Mouse (Mus musculus): ENCODE measurements around the gene Dact2. TPM values are rescaled to one million over a fixed set of nuclear protein-coding genes. Genes with fewer than 3 reads are reported as not detected.

The Dact2 gene
- total RNA-seq, 1 experiment from 2014 or later, result not detected

DNA sequence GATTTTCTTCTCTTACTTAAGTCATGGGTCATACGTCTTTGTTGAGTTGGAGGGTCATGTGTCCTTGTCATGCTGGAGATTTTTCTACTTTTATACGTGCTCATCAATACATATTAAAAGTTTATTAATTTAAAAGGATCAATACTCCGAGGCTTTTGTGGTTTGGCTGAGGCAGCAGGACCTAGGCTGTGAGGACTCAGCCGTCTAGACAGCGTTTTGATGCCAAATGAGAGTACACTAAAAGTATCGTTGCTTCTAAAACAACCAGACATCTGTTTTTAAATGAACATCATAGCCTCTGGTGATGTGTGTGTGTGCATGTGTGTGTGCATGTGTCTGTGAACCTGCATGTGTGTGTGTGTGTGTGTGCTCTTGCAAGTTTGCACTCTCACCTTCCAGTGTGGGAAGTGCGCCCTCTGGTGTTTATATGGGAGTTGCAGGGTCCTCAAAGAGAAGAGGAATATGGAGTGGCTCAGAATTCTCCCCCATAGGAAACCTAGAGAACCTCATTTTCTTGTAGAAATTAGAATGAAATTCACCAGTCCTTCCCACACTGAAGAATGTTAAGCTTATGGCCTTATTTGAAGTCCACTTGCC is 16.6 kb upstream of the Dact2 start:
- no peak for ATAC-seq (replicated peaks; ENCODE audit: insufficient number of reproducible peaks, low FRiP score, low TSS enrichment, poor library complexity, severe bottlenecking)

- no peak for ATAC-seq (replicated peaks; ENCODE audit: insufficient number of reproducible peaks, low FRiP score, low TSS enrichment, poor library complexity, severe bottlenecking)
Observed at GRCm38 (mm10) chr17:14213976-14214529, 9.9 kb upstream of the Dact2 start.

DNA sequence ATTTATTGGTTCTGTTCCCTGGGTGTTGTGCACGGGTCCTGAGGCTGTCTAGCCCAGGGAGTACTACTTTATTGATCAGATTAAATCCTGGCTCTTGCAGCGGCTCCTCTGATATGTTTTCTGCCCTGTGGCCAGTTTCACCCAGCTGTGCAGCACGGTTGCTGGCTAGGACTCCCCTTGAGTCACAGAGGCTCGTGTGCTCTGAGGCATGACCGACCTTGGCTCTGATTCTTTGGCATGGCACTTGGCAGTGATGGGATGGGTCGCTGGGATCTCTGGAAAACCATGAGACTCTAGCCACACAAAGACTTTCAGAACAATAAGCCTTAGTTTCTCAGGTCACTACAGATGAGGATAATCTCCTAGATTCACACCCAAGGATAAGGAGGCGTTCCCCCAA is 8.7 kb upstream of the Dact2 start:
- no peak for ATAC-seq (replicated peaks; ENCODE audit: insufficient number of reproducible peaks, low FRiP score, low TSS enrichment, poor library complexity, severe bottlenecking)

GRCm38 (mm10) chr17:14207093-14207561 is 3.0 kb upstream of the Dact2 start:
- no peak for ATAC-seq (replicated peaks; ENCODE audit: insufficient number of reproducible peaks, low FRiP score, low TSS enrichment, poor library complexity, severe bottlenecking)

DNA sequence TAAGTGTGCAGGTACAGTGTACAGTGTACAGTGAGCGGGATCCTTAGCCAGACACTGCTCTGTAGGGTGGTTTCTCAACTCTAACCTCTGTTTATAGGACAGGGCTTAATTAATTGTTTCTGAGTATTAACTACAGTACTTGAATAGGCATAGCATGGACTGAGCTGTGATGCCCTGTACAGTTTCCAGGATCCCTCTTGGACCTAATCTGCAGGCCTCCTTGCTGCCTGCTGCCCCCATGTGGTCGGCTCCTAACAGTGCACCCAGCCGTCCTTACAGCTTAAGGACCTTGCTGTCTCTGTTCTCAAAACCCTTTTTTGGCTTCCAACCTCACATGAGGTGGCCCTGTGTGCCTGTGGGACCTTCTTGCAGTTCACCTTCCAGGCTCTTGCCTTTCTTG is 2.0 kb upstream of the Dact2 start:
- no peak for ATAC-seq (replicated peaks; ENCODE audit: insufficient number of reproducible peaks, low FRiP score, low TSS enrichment, poor library complexity, severe bottlenecking)

GRCm38 (mm10) chr17:14205236-14205635 is 1.1 kb upstream of the Dact2 start:
- no peak for ATAC-seq (replicated peaks; ENCODE audit: insufficient number of reproducible peaks, low FRiP score, low TSS enrichment, poor library complexity, severe bottlenecking)

- no peak for ATAC-seq (replicated peaks; ENCODE audit: insufficient number of reproducible peaks, low FRiP score, low TSS enrichment, poor library complexity, severe bottlenecking)
Observed at GRCm38 (mm10) chr17:14203121-14203941, 773 bp downstream of the Dact2 start.

DNA sequence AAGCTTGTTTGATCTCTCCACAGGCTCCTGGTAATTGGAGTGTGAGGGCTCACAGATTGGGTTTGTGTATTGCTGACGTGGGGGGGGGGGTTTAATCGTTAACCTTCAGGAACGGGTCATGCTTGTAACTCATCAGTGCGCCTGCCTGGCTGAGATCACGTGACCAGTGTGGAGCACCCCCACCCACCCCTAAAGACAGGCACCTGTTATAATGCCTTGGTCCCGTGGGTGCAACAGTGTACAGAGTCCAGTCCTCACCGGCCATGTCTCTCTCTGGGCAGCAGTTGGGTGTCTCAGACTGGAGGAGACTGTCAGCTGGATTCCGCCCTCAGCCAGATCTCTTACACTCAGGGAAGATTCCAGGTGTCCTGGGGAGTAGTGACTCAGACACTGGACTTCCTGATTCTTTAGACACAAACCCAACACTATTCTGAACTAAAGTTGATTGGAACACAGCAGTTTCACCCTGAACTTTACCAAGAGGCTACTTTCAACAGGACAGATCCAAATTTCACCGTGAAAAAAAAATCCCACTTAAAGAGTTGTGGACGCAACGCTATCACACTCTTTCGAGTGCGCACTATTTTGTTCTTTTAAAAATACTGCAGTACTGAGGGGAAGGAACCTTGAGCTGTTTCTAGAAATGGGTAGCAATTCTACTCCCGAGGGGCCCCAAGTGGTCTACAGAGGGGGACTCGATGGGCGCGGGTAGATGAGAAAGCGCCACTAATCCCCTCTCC is 1.6 kb downstream of the Dact2 start:
- ATAC-seq (replicated peaks; ENCODE audit: insufficient number of reproducible peaks, low FRiP score, low TSS enrichment, poor library complexity, severe bottlenecking), result no peak

DNA sequence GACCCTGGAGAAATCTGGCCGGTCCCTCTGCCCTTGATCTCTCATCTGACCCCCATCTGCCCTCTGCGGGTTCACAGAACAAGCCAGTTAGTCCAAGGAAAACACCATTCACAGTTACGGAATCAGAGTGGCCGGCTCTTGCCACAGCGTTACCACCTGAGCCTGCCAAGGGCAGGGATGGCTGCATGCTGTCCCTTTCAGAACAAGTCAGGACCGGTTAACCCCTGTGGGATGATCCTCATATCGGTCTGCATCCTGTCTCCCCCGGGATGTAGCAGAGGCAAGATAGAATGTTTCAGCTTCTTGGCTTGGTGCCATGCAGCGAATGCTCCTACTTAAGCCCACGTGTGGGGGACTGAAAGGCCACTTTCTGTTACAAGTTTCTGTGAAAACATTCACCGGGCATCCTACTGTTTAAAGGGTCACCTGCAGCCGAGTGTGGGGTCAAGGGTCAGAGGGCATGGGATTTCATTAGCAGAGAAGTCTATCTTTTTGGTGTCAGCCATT is 2.8 kb downstream of the Dact2 start:
- ATAC-seq (replicated peaks; ENCODE audit: insufficient number of reproducible peaks, low FRiP score, low TSS enrichment, poor library complexity, severe bottlenecking), result no peak

DNA sequence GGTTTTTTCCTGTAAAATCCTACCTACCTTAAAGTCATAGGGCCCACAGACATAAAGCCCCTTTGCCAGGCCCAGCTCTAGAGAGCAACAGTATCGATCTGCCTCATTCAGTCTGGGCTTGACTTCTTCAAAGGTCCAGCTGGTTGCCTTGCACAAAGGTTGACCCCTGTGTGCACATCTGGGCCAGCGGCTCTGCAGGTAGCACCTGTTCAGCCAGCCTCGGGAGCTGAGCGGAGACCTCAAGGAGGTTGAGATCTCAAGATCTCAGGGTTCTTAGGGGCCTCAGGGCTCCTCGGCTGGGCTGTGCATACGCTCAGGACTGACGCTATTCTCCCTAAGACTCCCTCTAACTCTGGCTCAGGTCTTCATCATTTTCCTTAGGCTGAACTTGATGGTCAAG is 3.9 kb downstream of the Dact2 start:
- ATAC-seq (replicated peaks; ENCODE audit: insufficient number of reproducible peaks, low FRiP score, low TSS enrichment, poor library complexity, severe bottlenecking), result no peak

DNA sequence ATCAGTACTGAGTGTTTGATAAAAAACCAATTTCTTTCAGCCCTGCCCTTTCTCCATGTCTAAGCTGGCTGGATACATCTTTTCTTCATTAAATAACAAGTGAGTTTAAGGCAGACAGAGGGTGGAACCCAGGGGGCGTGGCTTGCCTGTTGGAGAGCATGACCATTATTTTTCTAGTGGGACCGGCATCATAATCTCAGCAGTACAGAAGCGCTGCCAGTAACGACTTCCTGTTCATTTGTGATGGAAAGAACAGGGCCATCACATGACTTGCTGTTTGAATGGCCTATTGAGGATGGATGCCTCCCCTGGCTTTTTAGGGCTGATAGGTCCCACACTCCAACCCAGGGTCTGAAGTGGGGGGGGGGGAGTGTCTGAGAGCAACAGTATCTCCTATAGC is 4.5 kb downstream of the Dact2 start:
- ATAC-seq (replicated peaks; ENCODE audit: insufficient number of reproducible peaks, low FRiP score, low TSS enrichment, poor library complexity, severe bottlenecking), result no peak

- no peak for ATAC-seq (replicated peaks; ENCODE audit: insufficient number of reproducible peaks, low FRiP score, low TSS enrichment, poor library complexity, severe bottlenecking)
Observed at GRCm38 (mm10) chr17:14192924-14193323, 11.2 kb downstream of the Dact2 start.

DNA sequence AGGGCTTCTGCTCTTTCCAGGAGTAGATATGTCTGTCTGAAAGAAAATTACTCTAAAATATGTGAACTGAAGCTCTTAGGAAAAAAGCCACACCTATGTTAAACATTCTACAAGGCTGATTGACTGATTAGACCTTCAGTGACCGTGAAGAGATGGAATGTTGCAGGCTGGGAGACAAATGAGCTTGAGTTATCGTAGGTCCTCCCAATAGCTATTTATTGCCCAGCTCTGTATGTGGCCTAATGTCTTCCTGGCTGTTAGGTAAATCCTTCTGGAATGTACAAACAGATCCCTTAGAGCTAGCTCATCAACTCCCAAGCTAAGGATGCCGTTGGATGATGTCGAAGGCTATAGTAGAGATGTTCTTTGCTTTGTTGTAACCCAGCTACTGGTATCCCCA is 11.7 kb downstream of the Dact2 start:
- ATAC-seq (replicated peaks; ENCODE audit: insufficient number of reproducible peaks, low FRiP score, low TSS enrichment, poor library complexity, severe bottlenecking), result no peak

DNA sequence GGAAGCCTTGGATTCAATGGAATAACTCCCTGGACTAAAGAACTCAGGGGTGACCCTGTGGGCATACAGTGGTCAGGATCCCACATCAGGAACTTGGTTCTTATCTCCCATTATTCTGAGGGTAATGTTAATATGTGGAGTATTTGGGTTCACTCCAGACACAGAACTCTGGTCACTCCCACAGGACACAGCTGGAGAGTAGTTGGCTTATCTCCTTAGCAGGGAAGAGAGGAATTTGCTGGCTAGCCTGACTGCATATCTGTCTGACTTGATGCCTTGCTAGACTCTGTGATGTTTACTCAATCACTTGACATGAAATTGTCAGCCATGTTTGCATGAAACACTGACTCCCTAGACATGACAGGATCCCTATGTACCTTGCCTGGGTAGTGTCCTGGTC is 15.6 kb downstream of the Dact2 start:
- ATAC-seq (replicated peaks; ENCODE audit: insufficient number of reproducible peaks, low FRiP score, low TSS enrichment, poor library complexity, severe bottlenecking), result no peak

- no peak for ATAC-seq (replicated peaks; ENCODE audit: insufficient number of reproducible peaks, low FRiP score, low TSS enrichment, poor library complexity, severe bottlenecking)
Observed at GRCm38 (mm10) chr17:14187096-14187495, 17.0 kb downstream of the Dact2 start.

GRCm38 (mm10) chr17:14186176-14186575 is 17.9 kb downstream of the Dact2 start:
- ATAC-seq (replicated peaks; ENCODE audit: insufficient number of reproducible peaks, low FRiP score, low TSS enrichment, poor library complexity, severe bottlenecking), result no peak

DNA sequence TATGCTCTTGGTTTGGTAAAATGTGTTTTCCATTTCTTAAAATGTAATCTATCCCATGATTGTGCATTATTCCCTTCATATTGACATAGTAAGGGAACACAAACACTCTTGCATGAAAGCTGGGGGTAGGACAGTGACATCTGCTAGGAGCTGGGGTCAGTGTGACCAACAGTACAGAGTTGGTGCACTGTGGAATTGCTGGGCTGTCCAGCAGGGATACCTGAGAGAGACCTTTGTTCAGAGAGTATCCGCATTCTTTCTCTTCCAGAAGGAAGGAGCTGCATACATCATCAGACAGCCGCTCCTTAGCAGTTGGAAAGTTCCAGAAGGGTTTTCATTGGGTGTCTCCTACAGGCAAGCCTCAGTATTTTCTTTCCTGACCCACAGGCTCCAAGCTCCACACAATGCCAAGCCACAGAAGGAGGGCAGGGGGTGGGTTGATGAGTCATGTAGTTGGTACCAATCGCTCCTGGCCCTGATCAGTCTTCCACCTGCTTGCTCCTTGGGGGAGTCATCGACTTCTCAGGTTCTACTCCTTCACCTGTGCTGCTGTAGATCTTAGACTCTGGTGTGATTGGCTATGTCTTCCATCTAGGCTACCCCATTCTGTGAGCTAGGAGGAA is 19.8 kb downstream of the Dact2 start:
- no peak for ATAC-seq (replicated peaks; ENCODE audit: insufficient number of reproducible peaks, low FRiP score, low TSS enrichment, poor library complexity, severe bottlenecking)

- no peak for ATAC-seq (replicated peaks; ENCODE audit: insufficient number of reproducible peaks, low FRiP score, low TSS enrichment, poor library complexity, severe bottlenecking)
Observed at GRCm38 (mm10) chr17:14183717-14184116, 20.4 kb downstream of the Dact2 start.

DNA sequence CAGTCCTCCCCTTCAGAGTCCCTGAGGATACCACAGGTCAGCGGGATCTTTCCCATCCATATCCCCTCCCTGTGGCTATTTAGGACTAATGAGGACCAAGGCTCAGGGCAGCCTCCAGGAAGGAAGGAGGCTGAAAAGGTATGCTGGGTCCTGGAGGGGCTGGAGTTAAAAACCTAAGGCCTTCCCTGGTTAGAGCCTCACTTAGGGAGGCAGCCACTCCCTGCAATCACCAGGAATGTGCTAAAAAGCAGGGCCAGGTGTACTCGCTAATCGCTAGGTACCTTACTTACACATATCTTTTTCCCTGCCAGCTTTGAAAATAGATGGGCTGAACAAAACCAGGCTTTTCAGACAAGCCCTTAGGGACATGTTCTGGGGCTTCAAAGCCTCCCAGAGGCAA is 21.2 kb downstream of the Dact2 start:
- ATAC-seq (replicated peaks; ENCODE audit: insufficient number of reproducible peaks, low FRiP score, low TSS enrichment, poor library complexity, severe bottlenecking), result no peak

Data from monocyte, adult 5-6 weeks (primary cell).